Mouse (Mus musculus) limb, embryonic 11.5 days (tissue): ENCODE measurements at regions not wholly inside any gene's neighbourhood (a gene's known extent, or its start where the extent isn't known, plus 50 kb on each side); places are given as distances from the start of the nearest gene placed in this dataset.

ENCODE experiments used
- ATAC-seq: fragments of 200-750 bp; cut with Nextera tagmentation; 2 replicates; pipeline ENCODE4 v1.8.0; 2017; ENCODE audit warnings: low read depth; ENCODE audit not compliant: insufficient number of reproducible peaks, low FRiP score, low TSS enrichment
- DNase-seq: peaks from one replicate; pipeline ENCODE4 v3.0.0-alpha.2; 2015; ENCODE audit warnings: low spot score
- H3K27ac ChIP-seq: fragments of 300-500 bp; sonication (generic); replicated peaks from 2 replicates; pipeline ENCODE4 v1.5.1; 2014; ENCODE audit warnings: low read depth, mild to moderate bottlenecking, low read length
- H3K27me3 ChIP-seq: fragments of 300-500 bp; sonication (generic); 2 replicates; pipeline ENCODE4 v1.6.1; 2014; ENCODE audit warnings: mild to moderate bottlenecking, low read length, mixed read lengths; ENCODE audit not compliant: control insufficient read depth, insufficient read depth
- H3K36me3 ChIP-seq: fragments of 300-500 bp; sonication (generic); 2 replicates; pipeline ENCODE4 v1.6.1; 2014; ENCODE audit warnings: mild to moderate bottlenecking, low read length, moderate library complexity, mixed read lengths; ENCODE audit not compliant: control insufficient read depth, insufficient read depth
- H3K4me1 ChIP-seq: fragments of 300-500 bp; sonication (generic); 2 replicates; pipeline ENCODE4 v1.6.1; 2014; ENCODE audit warnings: low read length, mixed read lengths; ENCODE audit not compliant: control insufficient read depth, insufficient read depth
- H3K4me2 ChIP-seq: fragments of 300-500 bp; sonication (generic); 2 replicates; pipeline ENCODE4 v1.6.1; 2014; ENCODE audit warnings: low read depth, mild to moderate bottlenecking, moderate library complexity; ENCODE audit not compliant: severe bottlenecking
- H3K4me3 ChIP-seq: fragments of 300-500 bp; sonication (generic); 2 replicates; pipeline ENCODE4 v1.5.1; 2014; ENCODE audit warnings: low read depth, low read length
- H3K9ac ChIP-seq: fragments of 300-500 bp; sonication (generic); 2 replicates; pipeline ENCODE4 v1.6.1; 2014; ENCODE audit warnings: mild to moderate bottlenecking, low read length
- H3K9me3 ChIP-seq: fragments of 300-500 bp; sonication (generic); 2 replicates; pipeline ENCODE4 v1.6.1; 2016; ENCODE audit warnings: low read length; ENCODE audit not compliant: control insufficient read depth
- WGBS: fragments of 180-500 bp; shearing (Covaris S2); extraction: QIAGEN DNeasy Blood & Tissue Kit; methylation state at CpG from one replicate; pipeline ENCODE4 v1.1.7; 2014; 5-methylcytosine and 5-hydroxymethylcytosine counted together

DNA sequence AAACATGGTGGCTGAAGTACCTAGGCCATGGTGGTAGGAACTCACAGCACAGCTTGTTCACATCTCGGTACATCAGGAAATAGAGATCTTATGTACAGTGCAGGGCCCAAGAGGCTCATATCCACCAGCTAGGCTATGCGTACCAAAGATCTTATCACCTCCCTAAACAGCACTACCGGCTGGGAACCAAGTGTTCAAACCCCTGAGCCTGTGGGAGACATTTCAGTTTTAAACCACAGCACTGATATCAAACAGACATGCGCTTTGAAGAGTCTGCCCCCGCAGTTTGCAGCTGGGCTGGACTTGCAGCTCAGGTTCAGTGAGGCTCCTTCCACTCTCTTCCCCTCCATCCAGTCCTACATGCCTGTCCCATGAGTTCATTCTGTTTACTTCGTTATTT lies 58.4 kb upstream of the Ampd3 start:
- WGBS: 87% methylated on average over 6 of the region's 6 CpGs
- no peaks in the 10 kb centered on the region for H3K36me3 ChIP-seq
- H3K9me3 ChIP-seq: no peaks in the 10 kb centered on the region
- H3K4me3 ChIP-seq: no peak overlapping the region
- no peak overlapping the region for H3K9ac ChIP-seq
- H3K4me2 ChIP-seq: no peak overlapping the region
- no peak overlapping the region for H3K27ac ChIP-seq
- ATAC-seq (no peak), DNase-seq (no peak)
- no peaks in the 10 kb centered on the region for H3K27me3 ChIP-seq
- no peaks in the 10 kb centered on the region for H3K4me1 ChIP-seq

GRCm38 (mm10) chr7:110710256-110710962 lies 57.6 kb upstream of the Ampd3 start:
- DNase-seq (no peak), ATAC-seq (no peak)
- no peak overlapping the region for H3K4me2 ChIP-seq
- WGBS: 85% methylated on average over 9 of the region's 9 CpGs
- no peaks in the 10 kb centered on the region for H3K4me1 ChIP-seq
- H3K36me3 ChIP-seq: no peaks in the 10 kb centered on the region
- H3K9ac ChIP-seq: no peak overlapping the region
- no peak overlapping the region for H3K27ac ChIP-seq
- no peaks in the 10 kb centered on the region for H3K27me3 ChIP-seq
- no peak overlapping the region for H3K4me3 ChIP-seq
- H3K9me3 ChIP-seq: no peaks in the 10 kb centered on the region

- Histone ChIP-seq H3K36me3 (no peaks in the 10 kb centered on the region), H3K9ac (no peak overlapping the region), H3K9me3 (no peaks in the 10 kb centered on the region), H3K27ac (no peak overlapping the region), H3K27me3 (no peaks in the 10 kb centered on the region), H3K4me1 (no peaks in the 10 kb centered on the region), H3K4me3 (no peak overlapping the region), H3K4me2 (no peak overlapping the region)
- DNase-seq (no peak), ATAC-seq (no peak)
- 69% methylated on average over 3 of the region's 3 CpGs for WGBS
Measured at GRCm38 (mm10) chr7:110713661-110714060, 54.3 kb upstream of the Ampd3 start.

DNA sequence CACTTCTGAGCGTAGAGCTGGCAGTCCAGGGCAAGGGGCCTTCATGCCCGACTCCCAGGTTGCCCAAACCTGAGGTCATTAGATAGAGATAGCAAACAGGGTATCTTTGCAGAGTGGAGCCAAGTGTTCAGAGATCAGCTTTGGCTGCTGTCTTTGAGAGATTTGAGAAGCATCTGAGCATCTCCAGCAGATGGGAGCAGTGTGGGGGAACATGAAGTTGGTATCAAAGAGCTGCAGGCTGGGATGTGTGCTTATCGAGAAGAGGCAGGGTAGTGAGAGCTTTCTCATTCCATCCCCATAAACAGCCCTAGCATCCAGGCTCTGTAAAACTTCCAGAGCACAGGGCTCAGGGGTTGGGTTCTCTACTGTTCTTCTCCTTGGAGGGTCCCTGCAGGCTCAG lies 52.9 kb upstream of the Ampd3 start:
- H3K27me3 ChIP-seq: no peaks in the 10 kb centered on the region
- no peaks in the 10 kb centered on the region for H3K4me1 ChIP-seq
- 87% methylated on average over 3 of the region's 3 CpGs for WGBS
- H3K4me2 ChIP-seq: no peak overlapping the region
- no peak overlapping the region for H3K4me3 ChIP-seq
- DNase-seq (no peak), ATAC-seq (no peak)
- H3K9me3 ChIP-seq: no peaks in the 10 kb centered on the region
- H3K36me3 ChIP-seq: no peaks in the 10 kb centered on the region
- no peak overlapping the region for H3K27ac ChIP-seq
- H3K9ac ChIP-seq: no peak overlapping the region

DNA sequence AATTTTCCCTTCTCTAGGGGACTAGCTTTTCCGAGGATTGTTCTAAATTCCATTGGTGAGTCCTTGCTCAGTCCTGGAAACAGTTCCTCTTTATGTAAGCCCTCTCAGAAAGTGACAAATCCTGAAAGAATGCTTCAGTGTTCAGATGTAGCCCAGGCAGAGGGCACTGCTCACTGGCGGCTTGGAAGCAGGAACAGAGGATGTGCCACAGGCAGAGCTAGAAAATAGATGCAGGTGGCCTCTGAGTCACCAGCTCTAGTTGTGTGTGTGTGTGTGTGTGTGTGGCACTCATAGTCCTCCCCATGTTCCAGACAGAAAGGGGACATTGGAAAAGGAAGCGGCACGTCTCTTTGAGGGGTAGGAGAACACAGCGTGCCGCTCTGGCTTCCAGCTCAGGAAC lies 52.5 kb upstream of the Ampd3 start:
- Histone ChIP-seq H3K9me3 (no peaks in the 10 kb centered on the region), H3K27me3 (no peaks in the 10 kb centered on the region), H3K27ac (no peak overlapping the region), H3K36me3 (no peaks in the 10 kb centered on the region), H3K9ac (no peak overlapping the region), H3K4me2 (no peak overlapping the region), H3K4me1 (no peaks in the 10 kb centered on the region), H3K4me3 (no peak overlapping the region)
- ATAC-seq: no peak
- WGBS: 82% methylated on average over 6 of the region's 6 CpGs
- no peak for DNase-seq

DNA sequence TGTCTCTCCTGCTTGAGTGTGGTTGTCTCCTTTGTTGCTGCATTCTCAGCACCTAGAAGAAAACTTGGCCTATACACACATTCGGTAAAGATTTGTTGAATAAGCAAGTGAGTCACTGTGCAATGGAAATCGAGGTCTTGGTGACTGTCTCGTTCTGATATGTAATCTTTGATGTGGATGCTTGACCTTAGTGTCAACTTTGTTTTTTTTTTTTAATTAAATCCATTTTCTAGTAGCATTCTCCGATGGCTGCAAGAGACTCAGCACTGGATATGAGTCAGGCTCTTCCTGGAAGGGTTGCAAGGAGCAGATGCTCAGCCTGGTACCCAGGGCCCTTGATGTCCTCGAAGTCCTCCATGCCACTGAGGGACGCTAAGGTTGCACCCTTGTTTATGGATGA lies 50.9 kb upstream of the Ampd3 start:
- no peak overlapping the region for H3K27ac ChIP-seq
- no peak overlapping the region for H3K4me3 ChIP-seq
- H3K27me3 ChIP-seq: no peaks in the 10 kb centered on the region
- H3K4me1 ChIP-seq: no peaks in the 10 kb centered on the region
- H3K9me3 ChIP-seq: no peaks in the 10 kb centered on the region
- H3K4me2 ChIP-seq: no peak overlapping the region
- no peaks in the 10 kb centered on the region for H3K36me3 ChIP-seq
- H3K9ac ChIP-seq: no peak overlapping the region
- DNase-seq (no peak), ATAC-seq (no peak)
- 86% methylated on average over 6 of the region's 6 CpGs for WGBS
